Mouse (Mus musculus) lung, embryonic 14.5 days (tissue): ENCODE data around the gene 1700012B07Rik. TPM values are rescaled to one million over a fixed set of nuclear protein-coding genes. Genes with fewer than 3 reads are reported as not detected.

Experiments
- ATAC-seq: fragments of 200-750 bp; cut with Nextera tagmentation; 2 replicates; pipeline ENCODE4 v1.8.0; 2017; ENCODE audit warnings: mild to moderate bottlenecking, moderate TSS enrichment, moderate library complexity; ENCODE audit not compliant: insufficient read depth
- DNase-seq: peaks from one replicate; pipeline ENCODE4 v3.0.0-alpha.2; 2015
- H3K27ac ChIP-seq: fragments of 300-500 bp; sonication (generic); 2 replicates; pipeline ENCODE4 v1.5.1; 2014; ENCODE audit warnings: low read depth, mild to moderate bottlenecking, moderate library complexity
- H3K27me3 ChIP-seq: fragments of 300-500 bp; sonication (generic); 2 replicates; pipeline ENCODE4 v1.6.1; 2014; ENCODE audit warnings: low read length, control low read depth; ENCODE audit not compliant: insufficient read depth
- H3K36me3 ChIP-seq: fragments of 300-500 bp; sonication (generic); 2 replicates; pipeline ENCODE4 v1.6.1; 2014; ENCODE audit warnings: control low read depth; ENCODE audit not compliant: insufficient read depth
- H3K4me1 ChIP-seq: fragments of 300-500 bp; sonication (generic); 2 replicates; pipeline ENCODE4 v1.6.1; 2014; ENCODE audit warnings: antibody characterized with exemption, control low read depth; ENCODE audit not compliant: insufficient read depth
- H3K4me2 ChIP-seq: fragments of 300-500 bp; sonication (generic); 2 replicates; pipeline ENCODE4 v1.6.1; 2014; ENCODE audit warnings: mild to moderate bottlenecking
- H3K4me3 ChIP-seq: fragments of 300-500 bp; sonication (generic); 2 replicates; pipeline ENCODE4 v1.5.1; 2014; ENCODE audit warnings: low read depth, low read length
- H3K9ac ChIP-seq: fragments of 300-500 bp; sonication (generic); 2 replicates; pipeline ENCODE4 v1.6.1; 2014
- H3K9me3 ChIP-seq: fragments of 300-500 bp; sonication (generic); 2 replicates; pipeline ENCODE4 v1.6.1; 2016; ENCODE audit warnings: low read depth, low read length, control low read depth
- CTCF ChIP-seq: IDR thresholded peaks from 2 replicates; pipeline ENCODE4 v1.5.1; 2016; ENCODE audit warnings: antibody characterized with exemption, low read depth
- WGBS: fragments of 180-500 bp; shearing (Covaris S2); extraction: QIAGEN DNeasy Blood & Tissue Kit; methylation state at CpG from one replicate; pipeline ENCODE4 v1.1.7; 2014; 5-methylcytosine and 5-hydroxymethylcytosine counted together
- polyA plus RNA-seq: library from polyadenylated mRNA; unstranded; fragments of >200 nt; fragmentation: Nextera tagmentation; extraction: Ambion mirVana; gene quantifications from 2 replicates; pipeline ENCODE4 v1.2.1, GENCODE M21; 2014

Gene 1700012B07Rik
- polyA plus RNA-seq, 1 experiment from 2014 or later: not detected

GRCm38 (mm10) chr11:109859939-109860469 is 32.2 kb upstream of the 1700012B07Rik start:
- DNase-seq (peak; percentile 56), ATAC-seq (peak; percentile 50)
- peak overlapping the region; percentile 43; the same call in 1 of the 2 replicates for H3K27ac ChIP-seq
- WGBS: 54% methylated on average over 14 of the region's 14 CpGs
- no peaks in the 10 kb centered on the region for H3K36me3 ChIP-seq
- no peaks in the 10 kb centered on the region for H3K9me3 ChIP-seq
- TF ChIP-seq CTCF: no peak
- H3K27me3 ChIP-seq: no peaks in the 10 kb centered on the region
- H3K4me2 ChIP-seq: peak overlapping the region; percentile 43
- H3K4me3 ChIP-seq: no peak overlapping the region
- H3K4me1 ChIP-seq: no peaks in the 10 kb centered on the region
- no peak overlapping the region for H3K9ac ChIP-seq

GRCm38 (mm10) chr11:109859441-109859840 is 31.6 kb upstream of the 1700012B07Rik start:
- Histone ChIP-seq H3K9ac (no peak overlapping the region), H3K27ac (no peak overlapping the region), H3K27me3 (no peaks in the 10 kb centered on the region), H3K4me2 (no peak overlapping the region), H3K9me3 (no peaks in the 10 kb centered on the region), H3K36me3 (no peaks in the 10 kb centered on the region), H3K4me3 (no peak overlapping the region), H3K4me1 (no peaks in the 10 kb centered on the region)
- 83% methylated on average over 4 of the region's 4 CpGs for WGBS
- ATAC-seq: no peak
- no peak for DNase-seq
- no peak for TF ChIP-seq CTCF

- WGBS: 60% methylated on average over 10 of the region's 10 CpGs
- no peak for DNase-seq
- H3K4me3 ChIP-seq: no peak overlapping the region
- H3K36me3 ChIP-seq: no peaks in the 10 kb centered on the region
- H3K4me2 ChIP-seq: no peak overlapping the region
- H3K27me3 ChIP-seq: no peaks in the 10 kb centered on the region
- no peak for ATAC-seq
- H3K4me1 ChIP-seq: no peaks in the 10 kb centered on the region; the same call in 1 of the 2 replicates
- H3K9ac ChIP-seq: no peak overlapping the region
- H3K27ac ChIP-seq: no peak overlapping the region
- TF ChIP-seq CTCF: no peak
- H3K9me3 ChIP-seq: no peaks in the 10 kb centered on the region
Observed at GRCm38 (mm10) chr11:109857086-109857485, 29.2 kb upstream of the 1700012B07Rik start.

- H3K9ac ChIP-seq: no peak overlapping the region
- TF ChIP-seq CTCF: no peak
- DNase-seq (no peak), ATAC-seq (no peak)
- no peak overlapping the region for H3K4me3 ChIP-seq
- H3K27me3 ChIP-seq: no peaks in the 10 kb centered on the region
- WGBS: 77% methylated on average over 8 of the region's 8 CpGs
- no peaks in the 10 kb centered on the region for H3K36me3 ChIP-seq
- H3K9me3 ChIP-seq: no peaks in the 10 kb centered on the region
- no peak overlapping the region for H3K4me2 ChIP-seq
- H3K27ac ChIP-seq: no peak overlapping the region
- H3K4me1 ChIP-seq: no peaks in the 10 kb centered on the region; the same call in 1 of the 2 replicates
Observed at GRCm38 (mm10) chr11:109854056-109854455, 26.2 kb upstream of the 1700012B07Rik start.

- H3K36me3 ChIP-seq: no peaks in the 10 kb centered on the region
- no peaks in the 10 kb centered on the region; the same call in 1 of the 2 replicates for H3K4me1 ChIP-seq
- H3K9me3 ChIP-seq: no peaks in the 10 kb centered on the region
- DNase-seq (peak; percentile 37), ATAC-seq (no peak)
- H3K4me2 ChIP-seq: no peak overlapping the region
- H3K27ac ChIP-seq: no peak overlapping the region
- H3K27me3 ChIP-seq: no peaks in the 10 kb centered on the region
- no peak overlapping the region for H3K9ac ChIP-seq
- H3K4me3 ChIP-seq: no peak overlapping the region
- 62% methylated on average over 17 of the region's 17 CpGs for WGBS
- TF ChIP-seq CTCF: no peak
Observed at GRCm38 (mm10) chr11:109853228-109853966, 25.6 kb upstream of the 1700012B07Rik start.

- peak; percentile 51 for DNase-seq
- Histone ChIP-seq H3K27me3 (no peaks in the 10 kb centered on the region), H3K4me1 (no peaks in the 10 kb centered on the region; the same call in 1 of the 2 replicates), H3K4me2 (no peak overlapping the region), H3K9me3 (no peaks in the 10 kb centered on the region), H3K36me3 (no peaks in the 10 kb centered on the region), H3K4me3 (no peak overlapping the region), H3K27ac (peak overlapping the region; percentile 2; the same call in 1 of the 2 replicates), H3K9ac (no peak overlapping the region)
- TF ChIP-seq CTCF: no peak
- 60% methylated on average over 4 of the region's 4 CpGs for WGBS
- 0 out of 2 replicates have a peak, but pooled peaks have one; percentile 41 for ATAC-seq
Observed at GRCm38 (mm10) chr11:109851996-109852395, 24.1 kb upstream of the 1700012B07Rik start.

- peak overlapping the region; percentile 42; the same call in 1 of the 2 replicates for H3K27ac ChIP-seq
- H3K4me3 ChIP-seq: no peak overlapping the region
- H3K4me1 ChIP-seq: peaks cover 12% of the 10 kb centered on the region; the same call in 1 of the 2 replicates
- 25% methylated on average over 7 of the region's 7 CpGs for WGBS
- no peaks in the 10 kb centered on the region for H3K36me3 ChIP-seq
- H3K9ac ChIP-seq: no peak overlapping the region
- DNase-seq: peak; percentile 73
- no peaks in the 10 kb centered on the region for H3K9me3 ChIP-seq
- peak; percentile 62; the same call in 1 of the 2 replicates for ATAC-seq
- H3K27me3 ChIP-seq: no peaks in the 10 kb centered on the region
- TF ChIP-seq CTCF: no peak
- peak overlapping the region; percentile 37; the same call in 1 of the 2 replicates for H3K4me2 ChIP-seq
Observed at GRCm38 (mm10) chr11:109846343-109846742, 18.5 kb upstream of the 1700012B07Rik start.
